Mouse (Mus musculus): Measurements from ENCODE around the gene Gsdma3. TPM values are rescaled to one million over a fixed set of nuclear protein-coding genes. Genes with fewer than 3 reads are reported as not detected.
A peak's percentile ranks its signal among the peaks of the same experiment; 100 is the strongest.

Gene Gsdma3
- polyA plus RNA-seq, 1 experiment from 2014 or later = not detected

- Histone ChIP-seq H3K4me1 (peaks cover 34% of the 10 kb centered on the region), H3K4me2 (peak overlapping the region; percentile 93), H3K9ac (peak overlapping the region; percentile 86), H3K9me3 (replicated peaks) (no peaks in the 10 kb centered on the region), H3K27ac (peak overlapping the region; percentile 75; the same call in 1 of the 2 replicates), H3K36me3 (ENCODE audit: poor library complexity, severe bottlenecking) (peaks cover 23% of the 10 kb centered on the region), H3K4me3 (peak overlapping the region; percentile 88), H3K27me3 (peaks cover 8% of the 10 kb centered on the region)
- ATAC-seq = peak; percentile 29; the same call in 1 of the 2 replicates
- 2% methylated on average over 22 of the region's 22 CpGs for WGBS
Measured at GRCm38 (mm10) chr11:98586087-98586891, 39.9 kb upstream of the Gsdma3 start.

- H3K4me3 ChIP-seq = peak within 1 kb of the TSS; percentile 88
- under 1% methylated on average over 49 of the region's 49 CpGs for WGBS
- peak within 1 kb of the TSS; percentile 75 for H3K27ac ChIP-seq
- H3K36me3 ChIP-seq (ENCODE audit: poor library complexity, severe bottlenecking) = peaks cover 16% of the 10 kb centered on the region
- H3K27me3 ChIP-seq = peaks cover 14% of the 10 kb centered on the region
- peak; percentile 98 for ATAC-seq
- peaks cover 34% of the 10 kb centered on the region for H3K4me1 ChIP-seq
- peak within 1 kb of the TSS; percentile 86 for H3K9ac ChIP-seq
- H3K9me3 ChIP-seq (replicated peaks) = no peaks in the 10 kb centered on the region
- H3K4me2 ChIP-seq = peak within 1 kb of the TSS; percentile 93
Measured at GRCm38 (mm10) chr11:98586892-98587563, 39.1 kb upstream of the Gsdma3 start, which contains the start of gene Ormdl3. TSS of gene Ormdl3 (minus strand) at chr11:98587368.

GRCm38 (mm10) chr11:98587684-98588546 is 38.2 kb upstream of the Gsdma3 start:
- Histone ChIP-seq H3K9me3 (replicated peaks) (no peaks in the 10 kb centered on the region), H3K4me1 (peaks cover 34% of the 10 kb centered on the region), H3K4me2 (peak overlapping the region; percentile 93), H3K27me3 (peaks cover 17% of the 10 kb centered on the region), H3K36me3 (ENCODE audit: poor library complexity, severe bottlenecking) (peaks cover 7% of the 10 kb centered on the region), H3K27ac (peak overlapping the region; percentile 32; the same call in 1 of the 2 replicates), H3K9ac (peak overlapping the region; percentile 86), H3K4me3 (peak overlapping the region; percentile 88)
- ATAC-seq = peak; percentile 41; the same call in 1 of the 2 replicates
- WGBS = 5% methylated on average over 20 of the region's 20 CpGs

- Histone ChIP-seq H3K4me1 (peaks cover 34% of the 10 kb centered on the region), H3K9me3 (replicated peaks) (no peaks in the 10 kb centered on the region), H3K4me3 (no peak overlapping the region), H3K9ac (no peak overlapping the region), H3K27ac (no peak overlapping the region), H3K36me3 (ENCODE audit: poor library complexity, severe bottlenecking) (no peaks in the 10 kb centered on the region), H3K4me2 (peak overlapping the region; percentile 93; the same call in 1 of the 2 replicates), H3K27me3 (peaks cover 17% of the 10 kb centered on the region)
- 66% methylated on average over 6 of the region's 6 CpGs for WGBS
- ATAC-seq = no peak
Measured at GRCm38 (mm10) chr11:98588833-98589281, 37.3 kb upstream of the Gsdma3 start.

GRCm38 (mm10) chr11:98589306-98589705 is 36.9 kb upstream of the Gsdma3 start:
- Histone ChIP-seq H3K4me1 (peaks cover 34% of the 10 kb centered on the region), H3K4me2 (no peak overlapping the region), H3K9ac (no peak overlapping the region), H3K27ac (no peak overlapping the region), H3K36me3 (ENCODE audit: poor library complexity, severe bottlenecking) (no peaks in the 10 kb centered on the region), H3K27me3 (peaks cover 17% of the 10 kb centered on the region), H3K4me3 (no peak overlapping the region), H3K9me3 (replicated peaks) (no peaks in the 10 kb centered on the region)
- 84% methylated on average over 8 of the region's 8 CpGs for WGBS
- ATAC-seq = no peak

GRCm38 (mm10) chr11:98590548-98591445 is 35.4 kb upstream of the Gsdma3 start:
- no peak for ATAC-seq
- Histone ChIP-seq H3K4me2 (no peak overlapping the region), H3K4me1 (peaks cover 23% of the 10 kb centered on the region), H3K9me3 (replicated peaks) (no peaks in the 10 kb centered on the region), H3K27me3 (peaks cover 20% of the 10 kb centered on the region), H3K9ac (no peak overlapping the region), H3K27ac (no peak overlapping the region), H3K4me3 (no peak overlapping the region), H3K36me3 (ENCODE audit: poor library complexity, severe bottlenecking) (no peaks in the 10 kb centered on the region)
- 74% methylated on average over 19 of the region's 19 CpGs for WGBS

- Histone ChIP-seq H3K36me3 (ENCODE audit: poor library complexity, severe bottlenecking) (no peaks in the 10 kb centered on the region), H3K4me1 (0 out of 2 replicates have a peak, but pooled peaks cover 5% of the 10 kb centered on the region), H3K27ac (no peak overlapping the region), H3K27me3 (peaks cover 36% of the 10 kb centered on the region), H3K9ac (no peak overlapping the region), H3K4me2 (no peak overlapping the region), H3K9me3 (replicated peaks) (no peaks in the 10 kb centered on the region), H3K4me3 (no peak overlapping the region)
- ATAC-seq = no peak
- WGBS = 81% methylated on average over 6 of the region's 6 CpGs
Measured at GRCm38 (mm10) chr11:98595021-98595420, 31.1 kb upstream of the Gsdma3 start.

GRCm38 (mm10) chr11:98595473-98595872 is 30.7 kb upstream of the Gsdma3 start:
- Histone ChIP-seq H3K4me1 (0 out of 2 replicates have a peak, but pooled peaks cover 5% of the 10 kb centered on the region), H3K4me3 (no peak overlapping the region), H3K36me3 (ENCODE audit: poor library complexity, severe bottlenecking) (no peaks in the 10 kb centered on the region), H3K9ac (no peak overlapping the region), H3K27ac (no peak overlapping the region), H3K4me2 (no peak overlapping the region), H3K9me3 (replicated peaks) (no peaks in the 10 kb centered on the region), H3K27me3 (peaks cover 37% of the 10 kb centered on the region)
- 80% methylated on average over 10 of the region's 10 CpGs for WGBS
- no peak for ATAC-seq

GRCm38 (mm10) chr11:98595955-98596354 is 30.2 kb upstream of the Gsdma3 start:
- Histone ChIP-seq H3K9ac (no peak overlapping the region), H3K27ac (no peak overlapping the region), H3K9me3 (replicated peaks) (no peaks in the 10 kb centered on the region), H3K4me3 (no peak overlapping the region), H3K4me2 (no peak overlapping the region), H3K4me1 (0 out of 2 replicates have a peak, but pooled peaks cover 5% of the 10 kb centered on the region), H3K27me3 (peaks cover 41% of the 10 kb centered on the region), H3K36me3 (ENCODE audit: poor library complexity, severe bottlenecking) (no peaks in the 10 kb centered on the region)
- 64% methylated on average over 3 of the region's 3 CpGs for WGBS
- no peak for ATAC-seq

GRCm38 (mm10) chr11:98597363-98597762 is 28.8 kb upstream of the Gsdma3 start:
- ATAC-seq = no peak
- H3K36me3 ChIP-seq (ENCODE audit: poor library complexity, severe bottlenecking) = no peaks in the 10 kb centered on the region
- H3K4me2 ChIP-seq = no peak overlapping the region
- no peak overlapping the region for H3K9ac ChIP-seq
- 44% methylated on average over 6 of the region's 6 CpGs for WGBS
- peaks cover 9% of the 10 kb centered on the region; the same call in 1 of the 2 replicates for H3K4me1 ChIP-seq
- H3K4me3 ChIP-seq = no peak overlapping the region
- H3K27ac ChIP-seq = no peak overlapping the region
- H3K9me3 ChIP-seq (replicated peaks) = no peaks in the 10 kb centered on the region
- peaks cover 35% of the 10 kb centered on the region for H3K27me3 ChIP-seq
